Mouse (Mus musculus) liver, adult 2 months (tissue): Measurements from ENCODE around the gene Pou5f1.

Source experiments
- CTCF ChIP-seq: fragments of 200-500 bp; IDR thresholded peaks from 2 replicates; pipeline ENCODE4 v1.5.1; 2011; ENCODE audit warnings: low read depth, low read length, control low read depth
- POLR2A ChIP-seq: fragments of 200-500 bp; IDR thresholded peaks from 2 replicates; pipeline ENCODE4 v1.6.1; 2011; ENCODE audit warnings: low read length, control low read depth; ENCODE audit not compliant: insufficient read depth; ENCODE audit errors: extremely low read depth

DNA sequence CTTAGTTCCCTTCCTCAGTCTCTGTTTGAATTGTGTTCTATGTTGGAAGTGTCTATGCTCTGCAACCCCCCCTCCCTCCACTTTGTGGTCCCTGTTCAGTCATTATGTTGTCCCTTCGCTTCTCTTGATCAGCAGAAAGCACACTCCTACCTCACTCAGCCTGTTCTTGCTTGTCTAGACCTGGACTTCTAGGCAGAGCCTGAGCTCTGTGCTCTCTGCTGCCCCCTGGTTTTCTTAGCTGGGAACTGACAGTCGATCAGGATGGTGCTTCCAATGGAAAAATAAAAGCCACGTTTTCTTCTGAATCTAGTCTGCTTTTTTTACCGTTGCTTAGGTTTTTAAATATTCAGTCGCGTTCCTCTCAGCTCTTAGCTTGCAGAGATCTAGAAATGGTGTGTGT, 28.5 kb downstream of the Pou5f1 start:
- TF ChIP-seq POLR2A, result no peak
- peak; percentile 79 for TF ChIP-seq CTCF
